Mouse (Mus musculus) neural tube, embryonic 11.5 days (tissue): ENCODE data around the gene Allc. TPM values are rescaled to one million over a fixed set of nuclear protein-coding genes. Genes with fewer than 3 reads are reported as not detected.
A peak's percentile ranks its signal among the peaks of the same experiment; 100 is the strongest.

Experiments
- ATAC-seq: fragments of 200-750 bp; cut with Nextera tagmentation; 2 replicates; pipeline ENCODE4 v1.8.0; 2017; ENCODE audit warnings: moderate number of reproducible peaks, mild to moderate bottlenecking, moderate TSS enrichment, moderate library complexity; ENCODE audit not compliant: insufficient read depth, low FRiP score, low TSS enrichment
- DNase-seq: peaks from one replicate; pipeline ENCODE4 v3.0.0-alpha.2; 2015; ENCODE audit warnings: low spot score
- H3K27ac ChIP-seq: fragments of 300-500 bp; sonication (generic); 2 replicates; pipeline ENCODE4 v1.5.1; 2014; ENCODE audit warnings: low read depth, mild to moderate bottlenecking, low read length
- H3K27me3 ChIP-seq: fragments of 300-500 bp; sonication (generic); 2 replicates; pipeline ENCODE4 v1.6.1; 2014; ENCODE audit warnings: mild to moderate bottlenecking, low read length, mixed read lengths; ENCODE audit not compliant: control insufficient read depth, insufficient read depth
- H3K36me3 ChIP-seq: fragments of 300-500 bp; sonication (generic); 2 replicates; pipeline ENCODE4 v1.6.1; 2014; ENCODE audit warnings: mild to moderate bottlenecking, low read length, moderate library complexity, mixed read lengths; ENCODE audit not compliant: control insufficient read depth, insufficient read depth
- H3K4me1 ChIP-seq: fragments of 300-500 bp; sonication (generic); 2 replicates; pipeline ENCODE4 v1.6.1; 2014; ENCODE audit warnings: low read length, mixed read lengths; ENCODE audit not compliant: control insufficient read depth, insufficient read depth
- H3K4me2 ChIP-seq: fragments of 300-500 bp; sonication (generic); 2 replicates; pipeline ENCODE4 v1.6.1; 2014; ENCODE audit warnings: low read depth, mild to moderate bottlenecking, moderate library complexity
- H3K4me3 ChIP-seq: fragments of 300-500 bp; sonication (generic); 2 replicates; pipeline ENCODE4 v1.5.1; 2014; ENCODE audit warnings: low read depth, low read length
- H3K9ac ChIP-seq: fragments of 300-500 bp; sonication (generic); 2 replicates; pipeline ENCODE4 v1.6.1; 2014; ENCODE audit warnings: mild to moderate bottlenecking, low read length
- H3K9me3 ChIP-seq: fragments of 300-500 bp; sonication (generic); 2 replicates; pipeline ENCODE4 v1.6.1; 2016; ENCODE audit warnings: low read length; ENCODE audit not compliant: control insufficient read depth
- WGBS: fragments of 180-500 bp; shearing (Covaris S2); extraction: QIAGEN DNeasy Blood & Tissue Kit; methylation state at CpG from one replicate; pipeline ENCODE4 v1.1.7; 2014; 5-methylcytosine and 5-hydroxymethylcytosine counted together
- polyA plus RNA-seq: library from polyadenylated mRNA; unstranded; fragments of >200 nt; fragmentation: Nextera tagmentation; extraction: Ambion mirVana; gene quantifications from 2 replicates; pipeline ENCODE4 v1.2.1, GENCODE M21; 2014

Allc gene
- polyA plus RNA-seq, 1 experiment from 2014 or later = not detected

GRCm38 (mm10) chr12:28552299-28552698 is 30.0 kb downstream of the Allc start, which contains the start of gene Dcdc2c:
TSS of gene Dcdc2c (minus strand) at chr12:28552399.
- Histone ChIP-seq H3K9ac (no peak within 1 kb of the TSS), H3K4me1 (no peaks in the 10 kb centered on the region), H3K9me3 (no peaks in the 10 kb centered on the region), H3K36me3 (no peaks in the 10 kb centered on the region), H3K4me3 (no peak within 1 kb of the TSS), H3K27ac (no peak within 1 kb of the TSS), H3K4me2 (no peak within 1 kb of the TSS), H3K27me3 (no peaks in the 10 kb centered on the region)
- no peak for DNase-seq
- ATAC-seq = no peak
- 75% methylated on average over 15 of the region's 15 CpGs for WGBS

- 45% methylated on average over 16 of the region's 18 CpGs for WGBS
- H3K27ac ChIP-seq = no peak overlapping the region
- no peaks in the 10 kb centered on the region for H3K9me3 ChIP-seq
- no peaks in the 10 kb centered on the region for H3K36me3 ChIP-seq
- no peak overlapping the region for H3K4me3 ChIP-seq
- H3K9ac ChIP-seq = no peak overlapping the region
- H3K4me1 ChIP-seq = no peaks in the 10 kb centered on the region
- ATAC-seq = no peak
- no peak for DNase-seq
- no peaks in the 10 kb centered on the region for H3K27me3 ChIP-seq
- no peak overlapping the region for H3K4me2 ChIP-seq
Observed at GRCm38 (mm10) chr12:28551775-28552174, 30.5 kb downstream of the Allc start.

- Histone ChIP-seq H3K27ac (no peak overlapping the region), H3K4me3 (no peak overlapping the region), H3K9me3 (no peaks in the 10 kb centered on the region), H3K36me3 (no peaks in the 10 kb centered on the region), H3K9ac (no peak overlapping the region), H3K4me1 (no peaks in the 10 kb centered on the region), H3K4me2 (no peak overlapping the region), H3K27me3 (no peaks in the 10 kb centered on the region)
- ATAC-seq (no peak), DNase-seq (no peak)
- WGBS = 79% methylated on average over 4 of the region's 4 CpGs
Observed at GRCm38 (mm10) chr12:28548887-28549286, 33.4 kb downstream of the Allc start.

GRCm38 (mm10) chr12:28514264-28514775 is 68.0 kb downstream of the Allc start:
- Histone ChIP-seq H3K4me2 (no peak overlapping the region), H3K9ac (no peak overlapping the region), H3K27me3 (no peaks in the 10 kb centered on the region), H3K4me3 (no peak overlapping the region), H3K27ac (no peak overlapping the region), H3K4me1 (no peaks in the 10 kb centered on the region), H3K36me3 (no peaks in the 10 kb centered on the region), H3K9me3 (no peaks in the 10 kb centered on the region)
- ATAC-seq (no peak), DNase-seq (no peak)
- WGBS = 68% methylated on average over 1 of the region's 1 CpGs

- H3K27ac ChIP-seq = no peak overlapping the region
Observed at GRCm38 (mm10) chr12:28509699-28510280, 72.5 kb downstream of the Allc start.

More at GRCm38 (mm10) chr12:28509699-28510280, 72.5 kb downstream of the Allc start:
- H3K9me3 ChIP-seq = no peaks in the 10 kb centered on the region
- H3K36me3 ChIP-seq = no peaks in the 10 kb centered on the region
- no peak overlapping the region for H3K4me3 ChIP-seq
- ATAC-seq = no peak
- H3K9ac ChIP-seq = no peak overlapping the region
- DNase-seq = peak; percentile 27
- no peaks in the 10 kb centered on the region for H3K27me3 ChIP-seq
- no peak overlapping the region for H3K4me2 ChIP-seq
- H3K4me1 ChIP-seq = no peaks in the 10 kb centered on the region
- 18% methylated on average over 5 of the region's 5 CpGs for WGBS

Other genes starting within 250 kb of the Allc start
- gene Dcdc2c, start 30.1 kb downstream of the Allc start, polyA plus RNA-seq = 0.16 TPM in 1 of 2 replicates, not detected in the other
- gene Colec11, start 40.9 kb upstream of the Allc start, polyA plus RNA-seq = 0.16 and 0.39 TPM in 2 replicates
- 639 and 701 TPM in 2 replicates for gene Rps7, start 53.4 kb upstream of the Allc start, polyA plus RNA-seq
- 25.7 and 28.5 TPM in 2 replicates for gene Rnaseh1, start 67.1 kb upstream of the Allc start, polyA plus RNA-seq
- gene Adi1, start 92.7 kb upstream of the Allc start, polyA plus RNA-seq = 43.8 and 48.8 TPM in 2 replicates
- 36.7 and 38.7 TPM in 2 replicates for gene Trappc12, start 167.9 kb upstream of the Allc start, polyA plus RNA-seq
- gene Eipr1, start 169.3 kb upstream of the Allc start, polyA plus RNA-seq = 55.1 and 56.4 TPM in 2 replicates